Mouse (Mus musculus) layer of hippocampus, postnatal 36 days (tissue): ENCODE results near the gene Vmn1r11. TPM values are rescaled to one million over a fixed set of nuclear protein-coding genes. Genes with fewer than 3 reads are reported as not detected.

Source experiments
- DNase-seq, 2 experiments: peaks; one replicate each; pipeline ENCODE4 v3.0.0; 2022
- total RNA-seq, 2 experiments: library from RNA; stranded (reverse); gene quantifications; 2 replicates each; pipeline ENCODE4 v1.2.3; 2021

Vmn1r11 gene
- not detected for total RNA-seq

GRCm38 (mm10) chr6:57133155-57133554 lies at the start of gene Vmn1r11:
Vmn1r11 (plus strand) TSS chr6:57133455.
- DNase-seq, result no peak

- DNase-seq, result no peak
These were observed 26.9 kb upstream of the Vmn1r11 start for GRCm38 (mm10) chr6:57106358-57106757.

- no peak for DNase-seq
These were observed 24.1 kb upstream of the Vmn1r11 start, which contains the start of gene Vmn1r10 for GRCm38 (mm10) chr6:57109154-57109553. Vmn1r10 (plus strand) TSS chr6:57109454.

GRCm38 (mm10) chr6:57156619-57157018 lies 23.4 kb downstream of the Vmn1r11 start, which contains the start of gene Vmn1r12:
Vmn1r12 (plus strand) TSS chr6:57156919.
- no peak for DNase-seq

Other genes with a start within 250 kb of the Vmn1r11 start
- 10 to 100 TPM; 37.6 to 42.9 TPM for gene Nt5c3, start 209.5 kb upstream of the Vmn1r11 start, total RNA-seq
- under 1 TPM; 0.25 to 0.27 TPM for gene Vmn1r4, start 209.4 kb upstream of the Vmn1r11 start, total RNA-seq
- gene Vmn1r5, start 163.2 kb upstream of the Vmn1r11 start, total RNA-seq, result not detected
- not detected for gene Vmn1r6, start 136.2 kb upstream of the Vmn1r11 start, total RNA-seq
- not detected for gene Vmn1r7, start 108.1 kb upstream of the Vmn1r11 start, total RNA-seq
- not detected for gene Vmn1r8, start 101.2 kb upstream of the Vmn1r11 start, total RNA-seq
- gene Vmn1r9, start 66.7 kb upstream of the Vmn1r11 start, total RNA-seq, result not detected
- gene Vmn1r10, start 24.0 kb upstream of the Vmn1r11 start, total RNA-seq, result not detected
- not detected for gene Vmn1r12, start 23.5 kb downstream of the Vmn1r11 start, total RNA-seq
- not detected for gene Vmn1r13, start 69.8 kb downstream of the Vmn1r11 start, total RNA-seq
- gene Vmn1r14, start 98.2 kb downstream of the Vmn1r11 start, total RNA-seq, result not detected
- gene Vmn1r15, start 124.5 kb downstream of the Vmn1r11 start, total RNA-seq, result not detected
- not detected for gene Vmn1r16, start 196.0 kb downstream of the Vmn1r11 start, total RNA-seq
- not detected for gene Vmn1r17, start 230.3 kb downstream of the Vmn1r11 start, total RNA-seq